Mouse (Mus musculus) stomach, postnatal 0 days (tissue): ENCODE data around the gene Cavin4.

Source experiments
- CTCF ChIP-seq: IDR thresholded peaks from 2 replicates; pipeline ENCODE4 v1.5.1; 2016; ENCODE audit warnings: antibody characterized with exemption, low read depth, mild to moderate bottlenecking, moderate library complexity
- EP300 ChIP-seq: optimal IDR thresholded peaks from 2 replicates; pipeline ENCODE3; 2016; ENCODE audit warnings: antibody characterized with exemption

- TF ChIP-seq CTCF (no peak), EP300 (no peak)
Observed at GRCm38 (mm10) chr4:48622946-48623345, 40.4 kb upstream of the Cavin4 start.
